Mouse (Mus musculus): ENCODE results near the gene Olfr1080.
"Not testable (repeated sequence)": the region's sequence is repeated elsewhere in the genome, so short reads cannot be mapped to it uniquely, and the experiment has no call there.

Gene Olfr1080

DNA sequence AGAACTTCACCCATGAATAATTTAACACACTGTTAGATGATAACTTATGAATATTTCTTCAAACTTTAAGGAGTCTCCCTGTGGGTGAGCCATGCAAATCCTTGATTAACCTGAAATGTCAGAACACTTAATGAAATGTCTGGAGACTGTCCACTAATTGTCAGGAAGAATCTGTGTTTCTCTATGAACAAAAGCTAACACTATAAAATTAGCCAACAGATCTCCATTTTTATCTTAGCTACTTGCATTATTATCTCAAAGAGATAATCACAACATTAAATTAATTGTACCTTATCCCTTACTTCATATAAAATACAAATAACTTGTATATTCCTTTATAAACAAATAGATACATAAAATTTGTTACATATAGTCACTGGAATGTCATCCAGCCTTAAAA is at the start of gene Olfr1080:
Gene Olfr1080, minus strand, starts transcription at position 101 of the 400 bp plus-strand sequence.
- in situ Hi-C loops (cut with MboI, MseI): not testable (repeated sequence)

DNA sequence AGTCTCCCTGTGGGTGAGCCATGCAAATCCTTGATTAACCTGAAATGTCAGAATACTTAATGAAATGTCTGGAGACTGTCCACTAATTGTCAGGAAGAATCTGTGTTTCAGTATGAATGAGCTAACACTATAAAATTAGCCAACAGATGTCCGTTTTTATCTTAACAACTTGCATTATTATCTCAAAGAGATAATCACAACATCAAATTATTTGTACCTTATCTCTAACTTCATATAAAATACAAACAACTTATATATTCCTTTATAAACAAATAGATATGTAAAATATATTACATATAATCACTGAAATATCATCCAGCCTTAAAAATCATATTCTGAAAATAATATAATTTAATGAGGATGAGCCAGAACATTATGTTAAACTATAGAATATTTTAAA is 40.8 kb upstream of the Olfr1080 start, which contains the start of gene Olfr1082:
Gene Olfr1082, minus strand, starts transcription at position 101 of the 400 bp plus-strand sequence.
- in situ Hi-C loops (cut with MboI, MseI): not testable (repeated sequence)

DNA sequence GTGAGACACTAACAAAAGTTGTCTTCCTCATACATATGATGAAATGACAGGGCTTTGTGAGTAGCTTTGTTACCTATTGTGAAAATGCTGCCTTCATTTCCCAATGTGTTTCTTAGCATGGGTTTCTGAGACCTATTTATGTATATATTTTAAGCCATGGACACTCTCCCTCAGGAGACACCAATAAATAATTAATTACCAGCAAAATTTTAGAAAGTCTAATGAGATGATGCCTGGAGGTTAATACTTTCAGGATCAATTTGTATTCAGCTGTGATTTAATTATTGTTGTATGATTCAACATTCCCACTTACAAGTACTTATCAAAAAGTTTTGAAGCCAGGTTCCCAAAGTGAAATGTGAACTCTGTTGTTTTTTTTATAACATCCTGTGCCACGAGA is 15.7 kb downstream of the Olfr1080 start, which contains the start of gene Olfr1079:
Gene Olfr1079, minus strand, starts transcription at position 101 of the 400 bp plus-strand sequence.
- in situ Hi-C loops (cut with MboI, MseI): loop anchor here (10.0 kb wide), 1 partner anchor 552 kb away; the partner anchor contains the start of gene Olfr1109

DNA sequence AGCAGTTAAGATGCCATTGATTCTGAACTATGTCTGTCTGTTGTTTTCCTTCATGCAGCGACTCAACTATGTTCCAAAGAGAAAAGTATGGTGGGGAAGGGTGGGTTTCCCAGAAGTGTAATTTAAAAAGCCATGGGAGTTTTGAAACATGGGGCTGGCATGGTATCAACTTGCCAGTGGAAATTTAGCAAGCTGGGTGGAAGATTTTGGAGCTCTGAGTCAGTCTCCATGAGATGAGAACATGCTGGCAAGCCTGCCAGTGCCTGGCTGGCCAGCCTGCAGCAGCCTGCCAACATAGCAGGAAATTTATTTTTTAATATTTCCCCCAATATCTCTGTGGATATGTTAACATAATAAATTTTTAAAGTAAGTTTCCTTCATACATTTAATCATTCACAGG is 27.0 kb downstream of the Olfr1080 start:
- in situ Hi-C loops (cut with MboI, MseI): loop anchor here (10.0 kb wide), 1 partner anchor 566 kb away; no protein-coding TSS in a partner anchor

DNA sequence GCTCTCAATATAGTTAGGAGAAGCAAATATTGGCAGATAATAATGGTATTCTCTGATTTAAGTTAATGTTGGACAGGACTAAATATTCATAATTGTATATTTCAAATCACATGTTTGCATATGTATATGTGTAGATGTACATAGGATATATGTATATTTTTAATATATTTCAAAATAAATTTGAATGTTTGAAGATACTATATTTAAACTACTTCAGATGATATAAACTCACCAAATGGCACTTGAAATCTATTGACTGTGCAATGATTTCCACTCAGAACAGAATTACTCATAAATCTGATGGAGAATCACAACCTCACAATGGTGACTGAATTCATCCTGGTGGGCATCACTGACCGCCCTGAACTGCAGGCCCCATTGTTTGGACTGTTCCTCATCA is 49.9 kb downstream of the Olfr1080 start, which contains the start of gene Olfr1076:
Gene Olfr1076, plus strand, starts transcription at position 301 of the 400 bp plus-strand sequence.
- in situ Hi-C loops (cut with MboI, MseI): no loop called here
